Mouse (Mus musculus) thymus, adult 2 months (tissue): ENCODE data around the gene Emcn. TPM values are rescaled to one million over a fixed set of nuclear protein-coding genes. Genes with fewer than 3 reads are reported as not detected.

Experiments used
- DNase-seq: peaks from one replicate; pipeline ENCODE4 v3.0.0; 2021
- H3K27ac ChIP-seq: fragments of 200-500 bp; 2 replicates; pipeline ENCODE4 v1.5.1; 2012; ENCODE audit warnings: low read length, control low read depth; ENCODE audit not compliant: control insufficient read depth, insufficient read depth
- H3K27me3 ChIP-seq: fragments of 200-500 bp; 2 replicates; pipeline ENCODE4 v1.6.1; 2012; ENCODE audit warnings: mild to moderate bottlenecking, low read length, moderate library complexity, mixed read lengths; ENCODE audit not compliant: control insufficient read depth, insufficient read depth
- H3K36me3 ChIP-seq: fragments of 200-500 bp; 2 replicates; pipeline ENCODE4 v1.6.1; 2012; ENCODE audit warnings: mild to moderate bottlenecking, low read length, moderate library complexity; ENCODE audit not compliant: control insufficient read depth, insufficient read depth
- H3K4me1 ChIP-seq: fragments of 200-500 bp; replicated peaks from 2 replicates; pipeline ENCODE4 v1.6.1; 2012; ENCODE audit warnings: low read length; ENCODE audit not compliant: control insufficient read depth, insufficient read depth
- H3K4me3 ChIP-seq: fragments of 200-500 bp; 2 replicates; pipeline ENCODE4 v1.5.1; 2012; ENCODE audit warnings: mild to moderate bottlenecking, low read length, control low read depth, moderate library complexity; ENCODE audit not compliant: control insufficient read depth, insufficient read depth
- CTCF ChIP-seq: fragments of 200-500 bp; IDR thresholded peaks from 2 replicates; pipeline ENCODE4 v1.5.1; 2012; ENCODE audit warnings: mild to moderate bottlenecking, control low read depth, low read length, moderate library complexity, borderline replicate concordance; ENCODE audit not compliant: control insufficient read depth, poor library complexity, insufficient read depth; ENCODE audit errors: extremely low read depth
- POLR2A ChIP-seq: fragments of 200-500 bp; IDR thresholded peaks from 2 replicates; pipeline ENCODE4 v1.6.1; 2012; ENCODE audit warnings: mild to moderate bottlenecking, low read length, control low read depth, moderate library complexity; ENCODE audit not compliant: control insufficient read depth, poor library complexity, insufficient read depth; ENCODE audit errors: extremely low read depth
- WGBS: fragments of 180-500 bp; shearing (Covaris S2); methylation state at CpG from one replicate; pipeline ENCODE4 v1.1.7; 2018; 5-methylcytosine and 5-hydroxymethylcytosine counted together
- polyA plus RNA-seq: library from polyadenylated mRNA; depleted of rRNA; stranded (reverse); fragments of >200 nt; gene quantifications from 2 replicates; pipeline ENCODE4 v1.2.3, GENCODE M21; 2012

Emcn gene
- polyA plus RNA-seq, 1 experiment: 4.2 TPM

- Histone ChIP-seq H3K4me1 (no peaks in the 10 kb centered on the region), H3K27me3 (no peaks in the 10 kb centered on the region), H3K27ac (no peak overlapping the region), H3K4me3 (no peak overlapping the region), H3K36me3 (no peaks in the 10 kb centered on the region)
- 84% methylated on average over 3 of the region's 3 CpGs for WGBS
- DNase-seq: no peak
- TF ChIP-seq POLR2A (no peak), CTCF (no peak)
Observed at GRCm38 (mm10) chr3:137312540-137312939, 28.3 kb upstream of the Emcn start.

GRCm38 (mm10) chr3:137313775-137314362 lies 27.0 kb upstream of the Emcn start:
- Histone ChIP-seq H3K27me3 (no peaks in the 10 kb centered on the region), H3K27ac (no peak overlapping the region), H3K4me1 (no peaks in the 10 kb centered on the region), H3K36me3 (no peaks in the 10 kb centered on the region), H3K4me3 (no peak overlapping the region)
- TF ChIP-seq CTCF: no peak
- TF ChIP-seq POLR2A: no peak
- whole genome bisulfite sequencing: 97% methylated on average over 2 of the region's 2 CpGs
- no peak for DNase-seq

- no peak for DNase-seq
- WGBS: 98% methylated on average over 2 of the region's 2 CpGs
- no peak for TF ChIP-seq CTCF
- TF ChIP-seq POLR2A: no peak
- H3K4me3 ChIP-seq: no peak overlapping the region
- no peaks in the 10 kb centered on the region for H3K27me3 ChIP-seq
- no peaks in the 10 kb centered on the region for H3K4me1 ChIP-seq
- H3K36me3 ChIP-seq: no peaks in the 10 kb centered on the region
- H3K27ac ChIP-seq: no peak overlapping the region
Observed at GRCm38 (mm10) chr3:137318371-137318770, 22.5 kb upstream of the Emcn start.

- whole genome bisulfite sequencing: 87% methylated on average over 1 of the region's 1 CpGs
- TF ChIP-seq POLR2A (no peak), CTCF (no peak)
- H3K27ac ChIP-seq: no peak overlapping the region
- DNase-seq: no peak
- no peaks in the 10 kb centered on the region for H3K27me3 ChIP-seq
- H3K4me3 ChIP-seq: no peak overlapping the region
- H3K4me1 ChIP-seq: no peaks in the 10 kb centered on the region
- H3K36me3 ChIP-seq: no peaks in the 10 kb centered on the region
Observed at GRCm38 (mm10) chr3:137319950-137320349, 20.9 kb upstream of the Emcn start.

GRCm38 (mm10) chr3:137322304-137322703 lies 18.6 kb upstream of the Emcn start:
- Histone ChIP-seq H3K27ac (no peak overlapping the region), H3K27me3 (no peaks in the 10 kb centered on the region), H3K4me1 (no peaks in the 10 kb centered on the region), H3K36me3 (no peaks in the 10 kb centered on the region), H3K4me3 (no peak overlapping the region)
- TF ChIP-seq POLR2A (no peak), CTCF (no peak)
- WGBS: 78% methylated on average over 12 of the region's 12 CpGs
- no peak for DNase-seq

- Histone ChIP-seq H3K4me1 (no peaks in the 10 kb centered on the region), H3K27me3 (no peaks in the 10 kb centered on the region), H3K27ac (no peak overlapping the region), H3K36me3 (no peaks in the 10 kb centered on the region), H3K4me3 (no peak overlapping the region)
- 96% methylated on average over 9 of the region's 9 CpGs for WGBS
- DNase-seq: no peak
- TF ChIP-seq CTCF (no peak), POLR2A (no peak)
Observed at GRCm38 (mm10) chr3:137329898-137330297, 11.0 kb upstream of the Emcn start.

GRCm38 (mm10) chr3:137330950-137331349 lies 9.9 kb upstream of the Emcn start:
- Histone ChIP-seq H3K27ac (no peak overlapping the region), H3K36me3 (no peaks in the 10 kb centered on the region), H3K27me3 (no peaks in the 10 kb centered on the region), H3K4me3 (no peak overlapping the region), H3K4me1 (no peaks in the 10 kb centered on the region)
- DNase-seq: no peak
- 35% methylated on average over 4 of the region's 4 CpGs for WGBS
- TF ChIP-seq CTCF (no peak), POLR2A (no peak)
